Mouse (Mus musculus) brain, embryonic 14.5 days (tissue): Measurements from ENCODE around the gene Ttbk1.

ENCODE experiments used
- CTCF ChIP-seq: fragments of 200-500 bp; IDR thresholded peaks from 2 replicates; pipeline ENCODE4 v1.5.1; 2012; ENCODE audit warnings: inconsistent platforms, mild to moderate bottlenecking, moderate library complexity, borderline replicate concordance; ENCODE audit not compliant: insufficient read depth, insufficient read length; ENCODE audit errors: extremely low read depth
- POLR2A ChIP-seq: fragments of 200-500 bp; IDR thresholded peaks from 2 replicates; pipeline ENCODE4 v1.6.1; 2012; ENCODE audit warnings: mild to moderate bottlenecking, inconsistent platforms, borderline replicate concordance; ENCODE audit not compliant: poor library complexity, insufficient read depth, insufficient read length, severe bottlenecking; ENCODE audit errors: extremely low read depth

DNA sequence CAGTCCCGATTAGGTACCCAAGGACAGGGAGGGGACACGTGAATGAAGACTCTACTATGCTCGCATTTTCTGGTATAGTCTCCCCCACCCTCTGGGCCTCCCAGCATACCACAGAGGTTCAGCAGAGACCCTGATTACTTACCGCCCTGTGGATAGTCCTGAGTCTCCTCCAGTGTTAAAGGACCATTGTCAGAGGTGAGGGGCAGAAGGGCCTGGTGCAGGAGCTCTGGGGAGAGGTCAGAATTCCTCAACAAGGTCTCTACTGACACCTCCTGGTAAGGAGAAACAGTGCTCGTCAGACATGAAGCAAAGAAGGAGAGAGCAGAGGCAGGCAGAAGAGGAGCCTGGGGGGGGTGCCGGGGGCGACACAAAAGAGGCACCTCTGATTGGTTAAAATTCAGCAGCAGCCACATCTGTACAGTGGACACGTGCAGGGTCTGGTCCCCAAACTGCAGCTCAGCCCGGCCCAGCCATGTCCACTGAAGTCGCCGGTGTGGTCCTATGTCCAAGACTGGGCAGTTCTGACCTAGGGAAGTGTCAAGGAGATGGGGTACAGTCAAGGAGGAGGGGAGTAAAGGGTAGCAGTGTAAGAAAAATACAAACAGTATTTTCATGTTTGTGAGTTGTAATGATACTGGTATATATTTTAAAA, 23.7 kb upstream of the Ttbk1 start:
- TF ChIP-seq CTCF (peak; percentile 63; the same call in 1 of the 2 replicates), POLR2A (no peak)
